Mouse (Mus musculus): ENCODE data around the gene Pdss2.

The Pdss2 gene

DNA sequence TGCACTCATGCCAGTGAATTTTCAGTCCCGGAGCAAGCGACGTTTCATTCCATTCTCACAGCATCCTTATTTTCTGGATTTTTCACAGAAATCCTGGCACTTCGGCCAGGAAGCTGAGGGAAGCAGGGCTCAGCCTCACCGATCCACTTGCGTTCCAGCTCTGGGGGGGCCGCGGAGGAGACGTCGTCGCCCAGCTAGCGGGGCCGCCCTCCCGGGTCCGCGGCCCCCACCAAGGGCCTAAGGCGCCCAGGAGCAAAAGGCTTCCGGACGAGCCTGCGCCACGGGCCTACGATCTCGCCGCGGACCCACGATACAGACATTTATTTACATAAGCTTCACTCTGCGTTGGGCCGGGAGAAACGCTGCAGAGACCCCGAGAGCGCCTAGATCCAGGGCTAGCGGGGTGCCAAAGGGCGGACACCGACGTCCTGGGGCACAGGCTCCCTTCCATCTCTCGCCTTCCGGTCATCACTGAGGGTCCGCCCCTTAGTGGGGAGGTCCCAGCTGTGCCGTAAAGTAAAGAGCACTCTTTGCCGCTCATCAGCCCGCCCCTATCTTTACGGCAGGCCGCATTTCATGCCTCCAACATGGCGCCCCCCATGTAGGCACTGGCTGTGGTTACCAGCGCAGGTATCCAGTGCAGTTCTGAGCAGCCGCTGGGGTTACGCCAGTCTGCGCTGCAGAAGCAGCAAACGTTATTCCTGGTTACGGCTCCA is at the start of gene Pdss2:
TSS of gene Pdss2 (plus strand) at position 577 of the 716 bp plus-strand sequence.
- DNase-seq, result peak; percentile 92

DNA sequence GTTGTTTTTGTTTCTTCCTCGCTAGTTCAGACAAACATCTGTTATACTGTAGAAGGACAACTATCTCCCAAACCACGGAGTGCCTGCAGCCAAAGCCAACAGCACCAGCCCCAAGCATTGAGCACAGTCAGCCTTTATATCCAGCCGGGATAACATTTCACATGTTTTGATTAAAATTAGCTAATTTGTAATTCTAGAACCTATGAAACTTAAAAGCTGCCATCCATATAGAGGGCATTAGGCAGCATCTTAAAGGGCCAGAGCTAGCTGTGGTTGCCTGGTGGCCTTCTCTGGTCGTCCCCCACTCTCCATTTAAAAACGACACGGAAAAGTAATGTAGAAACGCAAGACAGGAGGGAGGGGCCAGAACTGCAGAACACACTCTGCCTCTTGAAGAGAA is 49.2 kb upstream of the Pdss2 start:
- no peak for DNase-seq

- DNase-seq, result no peak
Observed at GRCm38 (mm10) chr10:43172554-43172953, 48.7 kb upstream of the Pdss2 start.

- DNase-seq, result peak; percentile 55
Observed at GRCm38 (mm10) chr10:43173141-43173827, 48.0 kb upstream of the Pdss2 start.

- DNase-seq, result no peak
Observed at GRCm38 (mm10) chr10:43173828-43174325, 47.4 kb upstream of the Pdss2 start.

GRCm38 (mm10) chr10:43174326-43175155 is 46.7 kb upstream of the Pdss2 start, which contains the start of the genes Sobp and 9030612E09Rik:
Gene Sobp (minus strand): TSS chr10:43174530.
Gene 9030612E09Rik (plus strand): TSS chr10:43174704.
- DNase-seq, result peak; percentile 88

DNA sequence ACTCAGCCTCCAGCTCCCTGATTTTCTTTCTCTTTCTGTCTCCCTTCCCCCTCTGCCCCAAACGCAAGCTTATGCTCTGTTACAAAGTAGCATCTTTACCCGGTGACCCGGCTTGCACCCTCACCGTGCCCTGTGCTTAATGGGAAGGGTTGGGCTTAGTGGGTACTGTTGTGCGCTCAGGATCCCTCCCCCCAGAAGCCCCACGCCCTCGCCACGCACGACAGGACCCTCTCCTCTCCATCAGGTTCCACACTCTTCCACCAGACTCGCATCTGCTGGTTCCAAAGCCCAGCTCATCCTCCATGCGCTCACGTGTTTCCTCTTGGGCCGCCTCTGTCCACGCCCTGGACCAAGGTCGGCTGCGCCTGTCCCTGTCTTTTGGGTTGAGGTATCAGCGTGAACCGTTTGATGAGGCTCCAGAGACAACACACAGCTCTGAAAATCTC is 46.1 kb upstream of the Pdss2 start:
- peak; percentile 58 for DNase-seq

DNA sequence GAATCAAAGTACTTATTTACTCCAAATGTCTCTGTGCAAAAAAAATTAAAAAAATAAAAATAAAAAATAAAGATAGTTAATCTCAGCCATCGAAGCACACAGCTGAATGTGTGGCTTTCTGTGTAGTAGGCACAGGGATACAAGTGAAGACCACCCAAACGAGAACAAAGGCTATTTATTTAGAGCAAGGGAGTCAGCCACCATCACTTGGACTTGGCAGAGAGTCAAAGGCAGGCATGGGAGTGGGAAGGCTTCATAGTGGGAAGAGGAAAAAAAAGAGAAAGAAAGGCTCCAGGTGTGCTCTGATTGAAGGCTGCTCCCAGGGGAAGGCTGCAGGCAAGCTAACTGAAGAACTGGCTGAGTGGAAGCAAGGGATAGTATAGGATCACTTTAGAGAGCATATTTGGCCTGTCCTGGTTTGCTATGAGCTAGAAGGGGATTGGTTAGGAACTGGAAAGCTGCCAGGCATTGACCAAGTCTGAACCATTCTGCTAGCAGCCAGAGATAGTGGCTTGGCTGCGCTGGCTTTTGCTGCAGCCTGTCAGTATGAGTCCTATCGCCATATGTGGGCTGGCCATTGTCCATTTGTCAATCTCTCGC is 40.9 kb upstream of the Pdss2 start:
- no peak for DNase-seq

DNA sequence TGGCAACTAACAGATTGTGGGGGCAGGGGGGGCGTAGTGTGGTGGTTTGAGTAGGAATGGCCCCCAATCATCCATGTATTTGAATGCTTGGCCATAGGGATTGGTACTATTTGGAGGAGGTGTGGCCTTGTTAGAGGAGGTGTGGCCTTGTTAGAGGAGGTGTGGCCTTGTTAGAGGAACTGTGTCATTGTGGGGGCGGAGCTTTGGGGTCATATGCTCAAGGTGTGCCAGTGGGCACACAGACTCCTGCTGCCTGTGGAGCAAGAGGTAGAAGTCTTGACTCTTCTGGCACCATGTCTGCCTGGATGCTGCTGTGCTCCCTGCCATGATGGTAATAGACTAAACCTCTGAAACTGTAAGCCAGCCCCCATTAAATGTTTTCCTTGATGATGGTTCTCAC is 21.1 kb upstream of the Pdss2 start:
- DNase-seq, result no peak

GRCm38 (mm10) chr10:43203865-43204264 is 17.4 kb upstream of the Pdss2 start:
- no peak for DNase-seq

DNA sequence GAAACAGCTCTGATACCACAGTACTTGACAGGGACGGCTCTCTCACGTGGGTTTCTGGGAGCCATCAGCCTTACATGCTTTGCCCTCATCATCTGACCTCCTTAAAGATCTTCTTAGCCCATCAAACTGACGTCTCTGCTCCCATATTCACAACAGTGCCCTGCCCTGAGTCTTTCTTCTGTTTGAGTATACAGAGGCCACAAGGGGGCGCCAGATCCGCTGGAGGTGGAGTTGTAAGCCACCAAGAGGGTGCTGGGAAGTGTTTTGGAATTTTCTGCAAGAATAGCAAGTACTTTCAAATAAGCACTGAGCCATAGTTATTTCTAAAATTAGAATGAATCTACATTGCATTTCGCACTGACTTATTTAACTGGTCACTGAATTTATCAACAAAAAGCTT is 9.4 kb upstream of the Pdss2 start:
- no peak for DNase-seq

DNA sequence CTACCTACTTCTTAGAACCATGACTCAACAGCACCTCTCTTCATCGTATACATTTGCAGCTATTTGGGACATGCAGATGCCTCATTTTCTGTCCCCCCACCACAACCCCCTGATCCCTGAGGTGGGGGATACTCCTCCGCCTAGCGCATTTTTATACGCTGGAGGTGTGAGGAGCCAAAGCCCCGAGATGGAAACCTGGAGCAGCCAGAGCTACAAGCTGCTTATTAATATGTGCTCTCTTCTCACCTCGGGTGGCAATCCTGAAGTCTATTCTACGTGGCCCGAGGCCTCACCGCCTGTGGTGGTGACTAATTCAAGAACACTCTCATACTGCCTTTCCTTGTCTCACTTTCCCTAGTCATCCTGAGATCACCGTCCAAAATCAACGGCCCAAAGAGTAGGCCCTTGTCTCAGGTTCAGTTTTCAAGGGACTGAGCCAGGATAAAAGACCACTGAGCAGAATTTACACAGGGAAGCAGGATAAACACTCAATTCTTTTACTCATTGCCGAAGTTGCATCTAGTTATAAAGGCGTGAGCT is 3.9 kb upstream of the Pdss2 start:
- no peak for DNase-seq

GRCm38 (mm10) chr10:43220479-43220878 is 807 bp upstream of the Pdss2 start:
- DNase-seq, result no peak

GRCm38 (mm10) chr10:43221659-43222058 is 373 bp downstream of the Pdss2 start:
- no peak for DNase-seq

DNA sequence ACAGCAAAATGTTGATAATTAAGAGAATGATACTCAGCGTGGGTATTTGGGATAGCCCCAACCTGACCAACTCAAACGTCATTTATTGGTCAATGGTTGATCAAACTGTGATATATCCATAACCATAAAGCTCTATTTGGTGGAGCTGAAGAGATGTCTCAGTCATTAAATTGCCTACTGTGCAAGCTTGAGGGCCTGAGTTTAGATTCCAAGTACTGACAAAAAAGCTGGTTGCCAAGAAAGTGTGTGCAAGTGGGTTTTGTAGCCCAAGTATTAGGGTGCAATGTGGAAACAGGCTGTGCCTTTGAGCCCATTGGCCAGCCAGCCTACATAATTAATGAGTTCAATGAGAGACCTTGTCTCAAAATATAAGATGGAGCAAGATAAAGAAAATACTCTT is 2.1 kb downstream of the Pdss2 start:
- DNase-seq, result no peak

DNA sequence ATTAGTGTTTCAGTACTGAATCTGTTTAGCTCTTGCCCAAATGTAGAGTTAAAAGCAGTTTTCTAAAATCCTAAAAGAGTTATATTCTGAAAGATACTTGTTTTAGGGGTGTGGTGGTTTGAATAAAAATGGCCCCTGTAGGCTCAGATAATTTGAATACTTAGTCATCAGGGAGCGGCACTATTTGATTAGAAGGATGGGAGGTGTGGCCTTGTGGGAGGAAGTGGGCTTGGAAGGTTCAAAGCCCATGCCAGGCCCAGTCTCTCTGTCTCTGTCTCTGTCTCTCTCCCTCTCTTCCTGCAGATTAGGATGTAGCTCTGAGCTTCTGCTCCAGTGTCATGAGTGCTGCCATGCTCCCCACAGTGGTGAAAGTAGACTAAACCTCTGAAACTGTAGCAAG is 5.1 kb downstream of the Pdss2 start:
- no peak for DNase-seq

- no peak for DNase-seq
Observed at GRCm38 (mm10) chr10:43229236-43229635, 8.0 kb downstream of the Pdss2 start.

DNA sequence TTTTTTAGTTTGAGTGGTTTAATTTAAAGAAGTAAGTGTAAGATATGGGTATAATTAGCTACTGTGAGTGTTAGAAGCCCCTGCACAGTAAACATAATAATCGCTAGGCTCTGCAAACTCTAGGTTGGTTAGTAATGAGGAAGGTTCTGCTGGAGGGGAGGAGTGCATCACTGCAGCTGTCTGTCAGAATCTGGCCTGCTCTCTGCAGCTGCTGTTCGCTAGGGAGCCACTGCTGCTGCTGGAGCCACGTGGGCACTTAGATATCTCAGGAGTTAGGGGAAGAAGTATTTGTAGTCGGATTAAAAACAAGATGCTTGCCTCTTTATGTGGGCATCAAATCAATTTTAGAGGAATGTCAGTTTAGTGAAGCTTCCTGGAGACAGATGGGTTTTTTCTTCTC is 13.2 kb downstream of the Pdss2 start:
- DNase-seq, result no peak

DNA sequence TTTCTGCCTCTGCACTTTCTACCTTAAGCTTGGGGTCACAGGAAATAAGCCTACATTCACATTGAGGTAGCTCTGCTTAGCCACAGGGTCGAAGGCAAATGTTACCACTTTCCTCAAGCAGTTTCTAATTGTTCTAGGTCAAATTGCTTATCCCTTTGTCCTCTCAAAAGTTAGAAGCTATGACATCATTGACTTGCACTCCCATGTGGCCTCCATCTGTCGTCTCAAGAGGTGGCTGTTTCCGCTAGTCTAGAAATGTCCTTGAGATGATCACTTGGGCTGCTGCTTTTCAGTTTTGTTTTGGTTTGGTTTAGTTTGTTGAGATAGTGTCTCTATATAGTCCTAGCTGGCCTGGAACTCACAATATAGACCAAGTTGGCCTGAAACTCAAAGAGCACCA is 13.7 kb downstream of the Pdss2 start:
- no peak for DNase-seq

- DNase-seq, result no peak
Observed at GRCm38 (mm10) chr10:43235758-43236669, 14.7 kb downstream of the Pdss2 start.

DNA sequence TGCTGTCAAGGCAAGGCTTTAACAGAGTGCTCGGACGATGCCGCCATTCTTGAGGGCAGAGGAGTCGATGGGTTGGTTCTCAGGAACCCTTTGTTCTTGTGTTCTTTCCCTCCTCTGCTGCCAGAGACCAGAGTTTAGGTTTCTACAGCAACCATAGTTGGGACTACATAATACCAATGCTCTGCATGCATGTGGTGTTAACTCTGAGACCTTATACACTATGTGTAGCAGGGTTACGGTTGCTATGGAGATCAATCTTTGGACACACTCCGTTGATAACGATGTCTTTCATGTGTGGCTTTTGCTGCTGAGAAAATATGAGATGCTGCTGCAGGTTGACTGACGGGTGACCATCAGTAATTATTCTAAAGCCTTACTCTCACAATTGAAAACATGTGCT is 20.9 kb downstream of the Pdss2 start:
- DNase-seq, result no peak

All from right cerebral cortex, postnatal 25 days (tissue).